10 mouse cellular contexts compared by ENCODE assay signal in the genomic region with DNA sequence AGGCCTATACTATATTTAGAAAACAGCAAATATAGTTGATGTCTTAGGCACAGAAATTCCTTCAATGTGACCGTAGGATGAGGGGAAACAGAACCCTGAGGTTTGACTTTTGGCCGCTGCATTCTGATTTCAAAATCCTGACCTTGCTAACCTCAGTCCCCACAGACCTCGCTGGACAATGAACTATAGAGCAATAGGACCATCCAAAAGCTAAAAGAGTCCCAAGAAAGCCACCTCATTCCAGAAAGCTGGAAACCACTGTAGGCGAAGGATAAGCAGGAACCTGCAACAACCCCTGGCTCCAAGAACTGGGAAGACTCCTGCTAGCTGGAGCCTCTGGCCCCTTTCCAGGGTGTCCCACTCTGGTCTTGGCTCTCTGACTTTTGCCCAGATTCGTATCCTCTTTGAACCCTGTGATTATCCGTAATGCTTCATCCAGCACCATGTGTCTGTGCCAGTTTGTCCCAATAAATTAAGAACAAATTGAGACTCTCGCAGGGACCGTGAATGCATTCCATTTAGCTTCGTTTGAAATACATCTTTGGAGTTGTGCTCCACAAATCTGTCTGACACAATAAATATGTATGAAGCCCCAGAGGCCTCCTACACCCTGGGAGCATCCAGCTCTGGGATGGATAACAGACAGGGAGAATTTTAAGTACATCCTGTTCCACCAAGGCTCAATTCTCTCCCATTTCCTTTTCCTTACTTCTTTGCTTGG. TPM values are rescaled to one million over a fixed set of nuclear protein-coding genes. Genes with fewer than 3 reads are reported as not detected.
DNase-seq lines count a peak whose midpoint lies in the region; ATAC-seq and TF ChIP-seq lines count a peak whose summit lies in the region.
"Had no signal": no experiment of that assay in that cellular context is flagged by ENCODE, and none has a peak within 500 bp of the region (broad histone marks: within the 10 kb centered on the region; RNA-seq: fewer than 3 reads in every experiment).

No protein-coding gene starts in this region.

- no peak for TF ChIP-seq CTCF in lung, embryonic 14.5 days (IDR thresholded peaks at IDR 0.05; ENCODE audit: low read depth)

- WGBS in lung, embryonic 14.5 days, result 69% methylated on average over 9 of the region's 9 CpGs
- WGBS in kidney, embryonic 15.5 days, result 59% methylated on average over 9 of the region's 9 CpGs
- WGBS in stomach, embryonic 16.5 days, result 67% methylated on average over 9 of the region's 9 CpGs
- 67% methylated on average over 9 of the region's 9 CpGs for WGBS in midbrain, embryonic 16.5 days
- 77% methylated on average over 9 of the region's 9 CpGs for WGBS in midbrain, embryonic 13.5 days

- no peaks in the 10 kb centered on the region for H3K27me3 ChIP-seq in lung, embryonic 14.5 days (ENCODE audit: insufficient read depth, low read length)
- no peaks in the 10 kb centered on the region for H3K27me3 ChIP-seq in kidney, embryonic 15.5 days
- H3K27me3 ChIP-seq in stomach, embryonic 16.5 days (ENCODE audit: control insufficient read depth, insufficient read depth, low read length), result no peaks in the 10 kb centered on the region
- H3K27me3 ChIP-seq in midbrain, embryonic 16.5 days (ENCODE audit: control insufficient read depth, insufficient read depth, low read depth, low read length), result no peaks in the 10 kb centered on the region
- no peaks in the 10 kb centered on the region for H3K27me3 ChIP-seq in midbrain, embryonic 13.5 days
- H3K27me3 ChIP-seq: hindbrain, embryonic 12.5 days had no signal

- H3K4me2 ChIP-seq in lung, embryonic 14.5 days, result no peak overlapping the region
- H3K4me2 ChIP-seq in kidney, embryonic 15.5 days, result no peak overlapping the region
- H3K4me2 ChIP-seq in stomach, embryonic 16.5 days (ENCODE audit: low read depth, low read length), result no peak overlapping the region
- no peak overlapping the region for H3K4me2 ChIP-seq in midbrain, embryonic 16.5 days (ENCODE audit: low read length)
- H3K4me2 ChIP-seq in midbrain, embryonic 13.5 days (replicated peaks), result no peak overlapping the region
- H3K4me2 ChIP-seq: hindbrain, embryonic 12.5 days had no signal

- peak; percentile 27 for DNase-seq in lung, embryonic 14.5 days
- no peak for DNase-seq in lung, postnatal 25 days (ENCODE audit: low spot score)
- peak; percentile 60 for DNase-seq in gastrocnemius, postnatal 14 days
- no peak for DNase-seq in spleen, postnatal 10 days (ENCODE audit: low spot score in 2 of 2)

- H3K4me3 ChIP-seq in lung, embryonic 14.5 days (ENCODE audit: low read depth, low read length), result no peak overlapping the region
- H3K4me3 ChIP-seq in kidney, embryonic 15.5 days (replicated peaks), result no peak overlapping the region
- no peak overlapping the region for H3K4me3 ChIP-seq in stomach, embryonic 16.5 days (replicated peaks; ENCODE audit: low read length)
- H3K4me3 ChIP-seq in midbrain, embryonic 16.5 days (ENCODE audit: low read depth, low read length), result no peak overlapping the region
- no peak overlapping the region for H3K4me3 ChIP-seq in midbrain, embryonic 13.5 days (replicated peaks)
- H3K4me3 ChIP-seq: erythroblast, embryonic 14.5 days; hindbrain, embryonic 12.5 days had no signal

- intact Hi-C loops in gastrocnemius, postnatal 14 days (cut with DNase I; ENCODE audit: low total_unique reads), result no loop called here

- H3K9ac ChIP-seq in lung, embryonic 14.5 days, result no peak overlapping the region
- H3K9ac ChIP-seq in kidney, embryonic 15.5 days, result no peak overlapping the region
- H3K9ac ChIP-seq in stomach, embryonic 16.5 days (ENCODE audit: low read length), result no peak overlapping the region
- no peak overlapping the region for H3K9ac ChIP-seq in midbrain, embryonic 16.5 days (ENCODE audit: low read depth, low read length)
- no peak overlapping the region for H3K9ac ChIP-seq in midbrain, embryonic 13.5 days (replicated peaks)
- H3K9ac ChIP-seq: hindbrain, embryonic 12.5 days had no signal

- H3K4me1 ChIP-seq in lung, embryonic 14.5 days (ENCODE audit: insufficient read depth), result 0 out of 2 replicates have a peak, but pooled peaks cover 5% of the 10 kb centered on the region
- H3K4me1 ChIP-seq in kidney, embryonic 15.5 days, result peaks cover 11% of the 10 kb centered on the region
- H3K4me1 ChIP-seq in stomach, embryonic 16.5 days (ENCODE audit: control insufficient read depth, insufficient read depth, low read length), result no peaks in the 10 kb centered on the region; the same call in 1 of the 2 replicates
- H3K4me1 ChIP-seq in midbrain, embryonic 16.5 days (ENCODE audit: control insufficient read depth, insufficient read depth, low read length), result no peaks in the 10 kb centered on the region
- H3K4me1 ChIP-seq in midbrain, embryonic 13.5 days (replicated peaks), result no peaks in the 10 kb centered on the region
- H3K4me1 ChIP-seq: hindbrain, embryonic 12.5 days had no signal

- no peaks in the 10 kb centered on the region for H3K9me3 ChIP-seq in lung, embryonic 14.5 days (ENCODE audit: low read depth, low read length)
- no peaks in the 10 kb centered on the region for H3K9me3 ChIP-seq in kidney, embryonic 15.5 days (replicated peaks)
- H3K9me3 ChIP-seq in stomach, embryonic 16.5 days (replicated peaks; ENCODE audit: control insufficient read depth, low read length), result no peaks in the 10 kb centered on the region
- no peaks in the 10 kb centered on the region for H3K9me3 ChIP-seq in midbrain, embryonic 16.5 days (replicated peaks; ENCODE audit: control insufficient read depth, low read length, poor library complexity, severe bottlenecking)
- H3K9me3 ChIP-seq in midbrain, embryonic 13.5 days, result no peaks in the 10 kb centered on the region
- H3K9me3 ChIP-seq: hindbrain, embryonic 12.5 days had no signal

- ATAC-seq in lung, embryonic 14.5 days (ENCODE audit: insufficient read depth), result peak; percentile 25; the same call in 1 of the 2 replicates
- ATAC-seq in kidney, embryonic 15.5 days (replicated peaks; ENCODE audit: low FRiP score), result no peak
- ATAC-seq in stomach, embryonic 16.5 days (ENCODE audit: insufficient read depth, low FRiP score), result 0 out of 2 replicates have a peak, but pooled peaks have one; percentile 9
- ATAC-seq in midbrain, embryonic 16.5 days, result no peak
- no peak for ATAC-seq in midbrain, embryonic 13.5 days

- H3K27ac ChIP-seq in lung, embryonic 14.5 days (ENCODE audit: low read depth), result peak overlapping the region; percentile 67
- peak overlapping the region; percentile 37 for H3K27ac ChIP-seq in kidney, embryonic 15.5 days
- peak overlapping the region; percentile 35 for H3K27ac ChIP-seq in stomach, embryonic 16.5 days (ENCODE audit: low read length)
- no peak overlapping the region for H3K27ac ChIP-seq in midbrain, embryonic 16.5 days (ENCODE audit: low read length)
- H3K27ac ChIP-seq in midbrain, embryonic 13.5 days, result no peak overlapping the region
- H3K27ac ChIP-seq: hindbrain, embryonic 12.5 days had no signal

- H3K36me3 ChIP-seq in lung, embryonic 14.5 days (ENCODE audit: insufficient read depth), result no peaks in the 10 kb centered on the region
- H3K36me3 ChIP-seq in kidney, embryonic 15.5 days, result no peaks in the 10 kb centered on the region
- H3K36me3 ChIP-seq in stomach, embryonic 16.5 days (ENCODE audit: control insufficient read depth, insufficient read depth, low read length), result no peaks in the 10 kb centered on the region
- H3K36me3 ChIP-seq in midbrain, embryonic 16.5 days (ENCODE audit: control insufficient read depth, insufficient read depth, low read length), result no peaks in the 10 kb centered on the region
- no peaks in the 10 kb centered on the region for H3K36me3 ChIP-seq in midbrain, embryonic 13.5 days
- H3K36me3 ChIP-seq: hindbrain, embryonic 12.5 days had no signal

RNA-seq across cellular contexts. Expression of gene Emp1, which starts 21.8 kb away (rescaled TPM):
- 23.7 and 25.1 TPM in 2 replicates for polyA plus RNA-seq in lung, embryonic 14.5 days (2014; fragmentation: Nextera tagmentation; extraction: Ambion mirVana)
- 100 to 1,000 TPM in 1 of 2 experiments, 10 to 100 TPM in 1; 83.9 to 105 TPM for total RNA-seq in gastrocnemius, postnatal 14 days (2021)
- 54.3 and 60.3 TPM in 2 replicates for polyA plus RNA-seq in kidney, embryonic 15.5 days (2015; fragmentation: Nextera tagmentation; extraction: Ambion mirVana)
- polyA plus RNA-seq in stomach, embryonic 16.5 days (2015; fragmentation: Nextera tagmentation; extraction: Ambion mirVana), result 221 and 304 TPM in 2 replicates
- 7.5 TPM in 2 replicates for polyA plus RNA-seq in midbrain, embryonic 16.5 days (2015; fragmentation: Nextera tagmentation; extraction: Ambion mirVana)
- 6.7 and 9.2 TPM in 2 replicates for polyA plus RNA-seq in midbrain, embryonic 13.5 days (2015; fragmentation: Nextera tagmentation; extraction: Ambion mirVana)
- polyA plus RNA-seq: erythroblast, embryonic 14.5 days had no signal

RNA-seq across cellular contexts. Expression of gene Pbp2, which starts 30.3 kb away (rescaled TPM):
- 0.38 and 0.53 TPM in 2 replicates for polyA plus RNA-seq in lung, embryonic 14.5 days (2014; fragmentation: Nextera tagmentation; extraction: Ambion mirVana)
- not detected for total RNA-seq in gastrocnemius, postnatal 14 days (2021)
- 0.16 and 0.17 TPM in 2 replicates for polyA plus RNA-seq in kidney, embryonic 15.5 days (2015; fragmentation: Nextera tagmentation; extraction: Ambion mirVana)
- 12.4 and 28.5 TPM in 2 replicates for polyA plus RNA-seq in stomach, embryonic 16.5 days (2015; fragmentation: Nextera tagmentation; extraction: Ambion mirVana)
- not detected in 2 replicates for polyA plus RNA-seq in midbrain, embryonic 16.5 days (2015; fragmentation: Nextera tagmentation; extraction: Ambion mirVana)
- polyA plus RNA-seq in midbrain, embryonic 13.5 days (2015; fragmentation: Nextera tagmentation; extraction: Ambion mirVana), result not detected in 2 replicates
- polyA plus RNA-seq: erythroblast, embryonic 14.5 days had no signal

Comparison
In these comparisons a context has a peak if more than half of its experiments do, and no peak if none do; other contexts are left out.
1. DNase-seq: peak in lung, embryonic 14.5 days (single experiment) and gastrocnemius, postnatal 14 days (single experiment); none in lung, postnatal 25 days (single experiment) and spleen, postnatal 10 days (0 of 2).
2. ATAC-seq: peak in lung, embryonic 14.5 days (single experiment) and stomach, embryonic 16.5 days (single experiment); none in kidney, embryonic 15.5 days (single experiment), midbrain, embryonic 16.5 days (single experiment) and midbrain, embryonic 13.5 days (single experiment).
3. H3K27ac ChIP-seq: peak in lung, embryonic 14.5 days (single experiment), kidney, embryonic 15.5 days (single experiment) and stomach, embryonic 16.5 days (single experiment); none in midbrain, embryonic 16.5 days (single experiment) and midbrain, embryonic 13.5 days (single experiment).